Mouse (Mus musculus): ENCODE results near the gene Dpm3. TPM values are rescaled to one million over a fixed set of nuclear protein-coding genes. Genes with fewer than 3 reads are reported as not detected.
A peak's percentile ranks its signal among the peaks of the same experiment; 100 is the strongest.

Dpm3 gene
- total and polyA plus RNA-seq, 3 experiments = 52.7 to 228 (median 74.8) TPM

DNA sequence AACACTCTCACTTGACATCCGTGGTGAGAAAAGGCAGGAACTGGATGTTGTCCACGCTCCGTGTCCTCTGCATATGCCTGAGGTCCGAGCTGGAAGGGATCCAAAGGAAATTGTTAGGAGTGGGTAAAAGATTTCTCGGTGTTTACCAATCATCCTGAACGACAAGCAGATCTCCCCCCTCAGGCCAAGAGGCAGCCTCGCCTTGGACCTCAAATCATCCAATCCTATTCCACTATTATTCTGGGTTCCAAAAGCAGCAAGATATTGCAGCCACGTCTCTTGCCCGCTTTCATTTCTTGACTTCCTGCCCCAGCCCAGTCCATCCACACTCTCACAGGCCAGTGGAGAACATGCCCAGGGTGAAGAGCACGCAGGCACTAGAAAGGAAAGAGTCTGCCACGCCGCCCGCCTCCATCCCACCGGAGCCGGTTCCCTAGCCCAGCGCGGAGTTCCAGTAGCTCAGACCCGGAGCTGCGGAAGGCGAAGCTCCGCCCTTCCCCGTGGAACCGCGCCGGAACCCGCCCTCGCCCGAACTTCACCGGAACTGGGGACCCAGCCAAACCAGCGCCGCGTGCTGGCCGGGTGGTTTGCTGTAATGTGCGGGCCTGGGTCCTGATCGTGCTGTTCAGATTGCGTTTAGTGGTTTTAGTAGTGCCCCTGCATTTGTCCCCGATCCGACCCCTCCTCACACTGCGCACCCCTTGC, 11.0 kb downstream of the Dpm3 start, which contains the start of gene Slc50a1 (continued):
- TF ChIP-seq IRF4 (IDR thresholded peaks at IDR 0.05; ENCODE audit: low read depth, low read length) (peak; percentile 61), MEF2A (IDR thresholded peaks at IDR 0.05; ENCODE audit: borderline replicate concordance, low read depth, low read length) (no peak), USF2 (conservative IDR thresholded peaks at IDR 0.05; ENCODE audit: low read depth, low read length) (no peak), ZKSCAN1 (IDR thresholded peaks at IDR 0.05; ENCODE audit: borderline replicate concordance, low read depth, low read length) (no peak), CTCF (conservative IDR thresholded peaks at IDR 0.05 in 1 of 2, IDR thresholded peaks at IDR 0.05 in 1 of 2; ENCODE audit: low read depth in 2 of 2, low read length in 2 of 2) (peak in 1 of 2 experiments; percentile 63; a peak in 2 of 4 replicates), JUN (IDR thresholded peaks at IDR 0.05; ENCODE audit: insufficient read depth, low read depth, low read length) (no peak), MYC (IDR thresholded peaks at IDR 0.05; ENCODE audit: low read depth, low read length) (peak; percentile 83), NELFE (IDR thresholded peaks at IDR 0.05; ENCODE audit: low read depth, low read length) (peak; percentile 81)

DNA sequence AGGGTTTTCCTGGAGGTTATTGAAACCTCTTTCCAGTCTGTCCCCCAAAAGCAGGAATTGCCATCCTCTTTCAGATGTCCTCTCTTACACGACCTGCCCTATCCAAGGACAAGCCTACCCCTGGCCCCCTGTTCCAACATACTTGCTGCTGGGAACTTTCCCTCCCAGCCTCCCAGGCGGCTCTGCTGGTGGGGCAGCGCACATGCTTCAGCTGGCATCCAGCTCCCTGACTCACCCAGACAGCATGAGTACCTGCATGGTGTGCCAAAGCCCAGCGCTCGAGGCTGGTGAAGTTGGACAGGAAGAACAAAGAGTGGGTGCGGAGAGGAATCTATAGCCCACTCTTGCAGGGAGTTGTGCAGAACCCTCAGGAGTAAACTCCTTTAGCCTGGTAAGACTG, 11.7 kb downstream of the Dpm3 start:
- TF ChIP-seq ZMIZ1 (IDR thresholded peaks at IDR 0.05; ENCODE audit: low read depth, low read length) = no peak
- no peak for TF ChIP-seq CHD2 (IDR thresholded peaks at IDR 0.05; ENCODE audit: low read length)
- TF ChIP-seq CTCF (conservative IDR thresholded peaks at IDR 0.05 in 1 of 2, IDR thresholded peaks at IDR 0.05 in 1 of 2; ENCODE audit: low read depth in 2 of 2, low read length in 2 of 2) = no peak
- no peak for TF ChIP-seq ZC3H11A (IDR thresholded peaks at IDR 0.05; ENCODE audit: low read depth, low read length)
- TF ChIP-seq GABPA (IDR thresholded peaks at IDR 0.05; ENCODE audit: insufficient replicate concordance, low read depth, low read length) = no peak
- no peak for TF ChIP-seq MAX (IDR thresholded peaks at IDR 0.05; ENCODE audit: low read length)
- no peak for TF ChIP-seq POLR2AphosphoS2 (IDR thresholded peaks at IDR 0.05; ENCODE audit: low read depth, low read length)
- TF ChIP-seq ZKSCAN1 (IDR thresholded peaks at IDR 0.05; ENCODE audit: borderline replicate concordance, low read depth, low read length) = no peak
- TF ChIP-seq USF1 (IDR thresholded peaks at IDR 0.05; ENCODE audit: low read depth, low read length) = no peak
- no peak for TF ChIP-seq MYC (IDR thresholded peaks at IDR 0.05; ENCODE audit: low read depth, low read length)
- no peak for TF ChIP-seq JUND (conservative IDR thresholded peaks at IDR 0.05; ENCODE audit: low read depth, low read length)
- TF ChIP-seq BHLHE40 (IDR thresholded peaks at IDR 0.05; ENCODE audit: low read depth, low read length) = no peak
- TF ChIP-seq MAFK (IDR thresholded peaks at IDR 0.05; ENCODE audit: insufficient replicate concordance, low read length) = no peak
- no peak for TF ChIP-seq RAD21 (IDR thresholded peaks at IDR 0.05; ENCODE audit: low read depth, low read length)
- no peak for TF ChIP-seq UBTF (IDR thresholded peaks at IDR 0.05; ENCODE audit: low read depth, low read length)
- TF ChIP-seq SMC3 (IDR thresholded peaks at IDR 0.05; ENCODE audit: low read depth, low read length) = no peak
- TF ChIP-seq TCF12 (IDR thresholded peaks at IDR 0.05; ENCODE audit: low read depth, low read length) = no peak
- H3K9me3 ChIP-seq (replicated peaks; ENCODE audit: low read length) = no peaks in the 10 kb centered on the region
- no peaks in the 10 kb centered on the region for H3K27me3 ChIP-seq (replicated peaks)
- peaks cover 0 to 13% of the 10 kb centered on the region in 2 experiments for H3K36me3 ChIP-seq (replicated peaks in 1 of 2; ENCODE audit: control insufficient read depth in 1 of 2, insufficient read depth in 1 of 2, low read length in 1 of 2)
- H3K9ac ChIP-seq (ENCODE audit: insufficient read depth, low read depth) = peak overlapping the region; percentile 84; the same call in 1 of the 2 replicates
- H3K79me2 ChIP-seq (replicated peaks; ENCODE audit: control insufficient read depth, extremely low read depth, insufficient read depth, poor library complexity, severe bottlenecking) = peaks cover 12% of the 10 kb centered on the region; the same call in 1 of the 2 replicates
- H3K27ac ChIP-seq (ENCODE audit: insufficient read depth, low read depth) = no peak overlapping the region
- peaks cover 12 to 35% of the 10 kb centered on the region in 2 experiments for H3K4me1 ChIP-seq (ENCODE audit: control insufficient read depth in 1 of 2, insufficient read depth in 2 of 2)
- dilution Hi-C loops (cut with MboI; ENCODE audit: extremely low pct_ligation_motif_present, extremely low pct_unique_long_range_greater_than_20kb, low sequenced_read_pairs) (no loop called here), in situ Hi-C loops (cut with MboI; ENCODE audit: low pct_ligation_motif_present, low pct_unique_long_range_greater_than_20kb, low sequenced_read_pairs) (no loop called here)
- DNase-seq (ENCODE audit: extremely low read depth) = no peak
- no peak overlapping the region for H3K4me3 ChIP-seq (replicated peaks in 1 of 3; ENCODE audit: low read depth in 2 of 3, low read length in 2 of 3, poor library complexity in 1 of 3)
- H3K4me2 ChIP-seq (ENCODE audit: insufficient read depth, low read depth, poor library complexity, severe bottlenecking) = peak overlapping the region; percentile 13

All from CH12.LX (cell line).